Mouse (Mus musculus): ENCODE measurements around the gene Kctd14. TPM values are rescaled to one million over a fixed set of nuclear protein-coding genes. Genes with fewer than 3 reads are reported as not detected.
"Not testable (repeated sequence)": the region's sequence is repeated elsewhere in the genome, so short reads cannot be mapped to it uniquely, and the experiment has no call there.

Kctd14 gene
- polyA plus RNA-seq (2012; ENCODE audit: insufficient read depth, insufficient read length, low replicate concordance, missing spikeins), result not detected in 2 replicates

- WGBS, result 84% methylated on average over 2 of the region's 2 CpGs
Observed at GRCm38 (mm10) chr7:97451023-97451422, at the start of gene Kctd14. TSS of gene Kctd14 (plus strand) at chr7:97451323.

GRCm38 (mm10) chr7:97407145-97407544, 44.0 kb upstream of the Kctd14 start:
- no peak overlapping the region for H3K27ac ChIP-seq (ENCODE audit: insufficient read depth, low read depth, low read length)
- WGBS, result 72% methylated on average over 10 of the region's 10 CpGs
- peaks cover 9% of the 10 kb centered on the region; the same call in 1 of the 2 replicates for H3K4me1 ChIP-seq (ENCODE audit: control insufficient read depth, insufficient read depth, low read length)
- TF ChIP-seq CTCF (IDR thresholded peaks at IDR 0.05; ENCODE audit: insufficient read depth, low read depth, low read length) (no peak), POLR2A (IDR thresholded peaks at IDR 0.05; ENCODE audit: insufficient read depth, low read depth, low read length) (no peak)
- H3K4me3 ChIP-seq (ENCODE audit: insufficient read depth, low read depth, low read length), result no peak overlapping the region

More at GRCm38 (mm10) chr7:97451023-97451422, at the start of gene Kctd14:
- H3K27ac ChIP-seq (ENCODE audit: insufficient read depth, low read depth, low read length); H3K4me3 ChIP-seq (ENCODE audit: insufficient read depth, low read depth, low read length): not testable (repeated sequence)
- peaks cover 16% of the 10 kb centered on the region for H3K4me1 ChIP-seq (ENCODE audit: control insufficient read depth, insufficient read depth, low read length)

- TF ChIP-seq POLR2A (IDR thresholded peaks at IDR 0.05; ENCODE audit: insufficient read depth, low read depth, low read length), result no peak
- no peak for TF ChIP-seq CTCF (IDR thresholded peaks at IDR 0.05; ENCODE audit: insufficient read depth, low read depth, low read length)
- Histone ChIP-seq H3K27ac (ENCODE audit: insufficient read depth, low read depth, low read length) (no peak overlapping the region), H3K4me1 (ENCODE audit: control insufficient read depth, insufficient read depth, low read length) (peaks cover 8% of the 10 kb centered on the region; the same call in 1 of the 2 replicates), H3K4me3 (ENCODE audit: insufficient read depth, low read depth, low read length) (no peak overlapping the region)
- WGBS, result 91% methylated on average over 2 of the region's 2 CpGs
Observed at GRCm38 (mm10) chr7:97411106-97411505, 40.0 kb upstream of the Kctd14 start.

GRCm38 (mm10) chr7:97411575-97411974, 39.5 kb upstream of the Kctd14 start:
- H3K4me3 ChIP-seq (ENCODE audit: insufficient read depth, low read depth, low read length), result no peak overlapping the region
- H3K4me1 ChIP-seq (ENCODE audit: control insufficient read depth, insufficient read depth, low read length), result peaks cover 5% of the 10 kb centered on the region; the same call in 1 of the 2 replicates
- 78% methylated on average over 3 of the region's 3 CpGs for WGBS
- TF ChIP-seq CTCF (IDR thresholded peaks at IDR 0.05; ENCODE audit: insufficient read depth, low read depth, low read length) (no peak), POLR2A (IDR thresholded peaks at IDR 0.05; ENCODE audit: insufficient read depth, low read depth, low read length) (no peak)
- no peak overlapping the region for H3K27ac ChIP-seq (ENCODE audit: insufficient read depth, low read depth, low read length)

- no peak overlapping the region for H3K27ac ChIP-seq (ENCODE audit: insufficient read depth, low read depth, low read length)
- no peak overlapping the region for H3K4me3 ChIP-seq (ENCODE audit: insufficient read depth, low read depth, low read length)
- TF ChIP-seq POLR2A (IDR thresholded peaks at IDR 0.05; ENCODE audit: insufficient read depth, low read depth, low read length), result no peak
- no peak for TF ChIP-seq CTCF (IDR thresholded peaks at IDR 0.05; ENCODE audit: insufficient read depth, low read depth, low read length)
- peaks cover 11% of the 10 kb centered on the region; the same call in 1 of the 2 replicates for H3K4me1 ChIP-seq (ENCODE audit: control insufficient read depth, insufficient read depth, low read length)
- WGBS, result 88% methylated on average over 1 of the region's 1 CpGs
Observed at GRCm38 (mm10) chr7:97413981-97414380, 37.1 kb upstream of the Kctd14 start.

- no peak overlapping the region for H3K27ac ChIP-seq (ENCODE audit: insufficient read depth, low read depth, low read length)
- H3K4me1 ChIP-seq (ENCODE audit: control insufficient read depth, insufficient read depth, low read length), result peaks cover 13% of the 10 kb centered on the region; the same call in 1 of the 2 replicates
- TF ChIP-seq POLR2A (IDR thresholded peaks at IDR 0.05; ENCODE audit: insufficient read depth, low read depth, low read length) (no peak), CTCF (IDR thresholded peaks at IDR 0.05; ENCODE audit: insufficient read depth, low read depth, low read length) (no peak)
- WGBS, result 68% methylated on average over 1 of the region's 1 CpGs
- no peak overlapping the region for H3K4me3 ChIP-seq (ENCODE audit: insufficient read depth, low read depth, low read length)
Observed at GRCm38 (mm10) chr7:97414426-97414825, 36.7 kb upstream of the Kctd14 start.

GRCm38 (mm10) chr7:97414915-97415687, 36.0 kb upstream of the Kctd14 start:
- WGBS, result 65% methylated on average over 9 of the region's 9 CpGs
- Histone ChIP-seq H3K27ac (ENCODE audit: insufficient read depth, low read depth, low read length) (no peak overlapping the region), H3K4me3 (ENCODE audit: insufficient read depth, low read depth, low read length) (no peak overlapping the region), H3K4me1 (ENCODE audit: control insufficient read depth, insufficient read depth, low read length) (peaks cover 13% of the 10 kb centered on the region; the same call in 1 of the 2 replicates)
- no peak for TF ChIP-seq CTCF (IDR thresholded peaks at IDR 0.05; ENCODE audit: insufficient read depth, low read depth, low read length)
- no peak for TF ChIP-seq POLR2A (IDR thresholded peaks at IDR 0.05; ENCODE audit: insufficient read depth, low read depth, low read length)

GRCm38 (mm10) chr7:97416473-97416872, 34.6 kb upstream of the Kctd14 start:
- 92% methylated on average over 4 of the region's 4 CpGs for WGBS
- Histone ChIP-seq H3K4me1 (ENCODE audit: control insufficient read depth, insufficient read depth, low read length) (peaks cover 13% of the 10 kb centered on the region; the same call in 1 of the 2 replicates), H3K27ac (ENCODE audit: insufficient read depth, low read depth, low read length) (no peak overlapping the region), H3K4me3 (ENCODE audit: insufficient read depth, low read depth, low read length) (no peak overlapping the region)
- TF ChIP-seq CTCF (IDR thresholded peaks at IDR 0.05; ENCODE audit: insufficient read depth, low read depth, low read length) (no peak), POLR2A (IDR thresholded peaks at IDR 0.05; ENCODE audit: insufficient read depth, low read depth, low read length) (no peak)
